ENCODE assay signal across 14 mouse cellular contexts in the genomic region with DNA sequence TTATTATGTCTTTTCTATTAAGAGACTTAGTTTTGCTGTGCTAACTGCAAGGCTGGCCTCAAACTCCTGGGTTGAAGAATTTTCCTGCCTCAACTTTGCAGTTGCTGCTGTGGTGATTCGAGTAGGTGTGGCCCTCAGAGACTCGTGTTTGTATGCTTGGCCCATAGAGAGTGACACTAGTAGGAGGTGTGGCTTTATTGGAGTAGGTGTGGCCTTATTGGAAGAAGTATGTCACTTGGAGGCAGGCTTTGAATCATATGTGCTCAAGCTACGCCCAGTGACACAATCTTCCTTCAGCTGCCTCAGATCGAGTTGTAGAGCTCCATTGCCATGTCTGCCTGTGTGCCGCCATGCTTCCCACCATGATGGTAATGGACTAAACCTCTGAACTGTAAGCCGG.
"Had no signal": no experiment of that assay in that cellular context is flagged by ENCODE, and none has a peak within 500 bp of the region (broad histone marks: within the 10 kb centered on the region; RNA-seq: fewer than 3 reads in every experiment).

No protein-coding gene starts in this region.

- H3K36me3 ChIP-seq: limb, embryonic 12.5 days; lung, embryonic 15.5 days; midbrain, embryonic 10.5 days; neural tube, embryonic 12.5 days had no signal

- H3K9ac ChIP-seq: limb, embryonic 12.5 days; lung, embryonic 15.5 days; neural tube, embryonic 12.5 days had no signal

- H3K4me1 ChIP-seq: limb, embryonic 12.5 days; lung, embryonic 15.5 days; midbrain, embryonic 10.5 days; neural tube, embryonic 12.5 days had no signal

- H3K27ac ChIP-seq: kidney, postnatal 0 days; limb, embryonic 12.5 days; lung, embryonic 15.5 days; midbrain, embryonic 10.5 days; neural tube, embryonic 12.5 days had no signal

- H3K4me3 ChIP-seq: limb, embryonic 12.5 days; lung, embryonic 15.5 days; midbrain, embryonic 10.5 days; neural tube, embryonic 12.5 days had no signal

- DNase-seq: kidney, adult 9 months; kidney, postnatal 36 days; layer of hippocampus, adult 9-11 months; layer of hippocampus, postnatal 36 days; midbrain, embryonic 14.5 days; retina, postnatal 1 day; right cerebral cortex, postnatal 4 days; spleen, adult 18-20 months; thymus, postnatal 4 days had no signal

- H3K4me2 ChIP-seq: limb, embryonic 12.5 days; lung, embryonic 15.5 days; neural tube, embryonic 12.5 days had no signal

- H3K9me3 ChIP-seq: limb, embryonic 12.5 days; lung, embryonic 15.5 days; midbrain, embryonic 10.5 days; neural tube, embryonic 12.5 days had no signal

- H3K27me3 ChIP-seq: limb, embryonic 12.5 days; lung, embryonic 15.5 days; neural tube, embryonic 12.5 days had no signal
